Mouse (Mus musculus): ENCODE measurements around the gene Ppp6c. TPM values are rescaled to one million over a fixed set of nuclear protein-coding genes. Genes with fewer than 3 reads are reported as not detected.
A peak's percentile ranks its signal among the peaks of the same experiment; 100 is the strongest.

Ppp6c gene
- polyA plus RNA-seq, 1 experiment: 50.9 TPM

GRCm38 (mm10) chr2:39219034-39219433 is 7.2 kb downstream of the Ppp6c start:
- Histone ChIP-seq H3K27me3 (ENCODE audit: control insufficient read depth, insufficient read depth, low read length) (no peaks in the 10 kb centered on the region), H3K4me1 (ENCODE audit: control insufficient read depth, insufficient read depth, low read length) (peaks cover 5% of the 10 kb centered on the region; the same call in 1 of the 2 replicates), H3K27ac (ENCODE audit: insufficient read depth, low read length) (no peak overlapping the region), H3K4me3 (replicated peaks; ENCODE audit: insufficient read depth, low read depth, low read length) (no peak overlapping the region)
- WGBS: 95% methylated on average over 3 of the region's 3 CpGs
- no peak for TF ChIP-seq CTCF (IDR thresholded peaks at IDR 0.05; ENCODE audit: borderline replicate concordance, insufficient read depth, low read depth, low read length)
- TF ChIP-seq POLR2A (IDR thresholded peaks at IDR 0.05; ENCODE audit: borderline replicate concordance, insufficient read depth, low read length): no peak
- no peak for DNase-seq

- TF ChIP-seq CTCF (IDR thresholded peaks at IDR 0.05; ENCODE audit: borderline replicate concordance, insufficient read depth, low read depth, low read length) (no peak), POLR2A (IDR thresholded peaks at IDR 0.05; ENCODE audit: borderline replicate concordance, insufficient read depth, low read length) (no peak)
- WGBS: 70% methylated on average over 4 of the region's 4 CpGs
- H3K27me3 ChIP-seq (ENCODE audit: control insufficient read depth, insufficient read depth, low read length): no peaks in the 10 kb centered on the region
Measured at GRCm38 (mm10) chr2:39217150-39217549, 9.1 kb downstream of the Ppp6c start.

GRCm38 (mm10) chr2:39210738-39211137 is 15.5 kb downstream of the Ppp6c start:
- Histone ChIP-seq H3K4me3 (replicated peaks; ENCODE audit: insufficient read depth, low read depth, low read length) (no peak overlapping the region), H3K4me1 (ENCODE audit: control insufficient read depth, insufficient read depth, low read length) (0 out of 2 replicates have a peak, but pooled peaks cover 2% of the 10 kb centered on the region), H3K27ac (ENCODE audit: insufficient read depth, low read length) (no peak overlapping the region), H3K27me3 (ENCODE audit: control insufficient read depth, insufficient read depth, low read length) (no peaks in the 10 kb centered on the region)
- no peak for TF ChIP-seq CTCF (IDR thresholded peaks at IDR 0.05; ENCODE audit: borderline replicate concordance, insufficient read depth, low read depth, low read length)
- TF ChIP-seq POLR2A (IDR thresholded peaks at IDR 0.05; ENCODE audit: borderline replicate concordance, insufficient read depth, low read length): no peak
- no peak for DNase-seq
- 94% methylated on average over 4 of the region's 4 CpGs for WGBS

More at GRCm38 (mm10) chr2:39217150-39217549, 9.1 kb downstream of the Ppp6c start:
- no peak for DNase-seq
- Histone ChIP-seq H3K27ac (ENCODE audit: insufficient read depth, low read length) (no peak overlapping the region), H3K4me3 (replicated peaks; ENCODE audit: insufficient read depth, low read depth, low read length) (no peak overlapping the region), H3K4me1 (ENCODE audit: control insufficient read depth, insufficient read depth, low read length) (peaks cover 7% of the 10 kb centered on the region; the same call in 1 of the 2 replicates)

GRCm38 (mm10) chr2:39203359-39203758 is 22.9 kb downstream of the Ppp6c start:
- Histone ChIP-seq H3K27me3 (ENCODE audit: control insufficient read depth, insufficient read depth, low read length) (no peaks in the 10 kb centered on the region), H3K27ac (ENCODE audit: insufficient read depth, low read length) (no peak overlapping the region), H3K4me1 (ENCODE audit: control insufficient read depth, insufficient read depth, low read length) (no peaks in the 10 kb centered on the region), H3K4me3 (replicated peaks; ENCODE audit: insufficient read depth, low read depth, low read length) (no peak overlapping the region)
- 91% methylated on average over 2 of the region's 2 CpGs for WGBS
- DNase-seq: no peak
- TF ChIP-seq POLR2A (IDR thresholded peaks at IDR 0.05; ENCODE audit: borderline replicate concordance, insufficient read depth, low read length) (no peak), CTCF (IDR thresholded peaks at IDR 0.05; ENCODE audit: borderline replicate concordance, insufficient read depth, low read depth, low read length) (no peak)

- H3K27ac ChIP-seq (ENCODE audit: insufficient read depth, low read length): no peak overlapping the region
- WGBS: 96% methylated on average over 2 of the region's 2 CpGs
- no peaks in the 10 kb centered on the region for H3K27me3 ChIP-seq (ENCODE audit: control insufficient read depth, insufficient read depth, low read length)
- DNase-seq: no peak
- H3K4me1 ChIP-seq (ENCODE audit: control insufficient read depth, insufficient read depth, low read length): no peaks in the 10 kb centered on the region
- TF ChIP-seq CTCF (IDR thresholded peaks at IDR 0.05; ENCODE audit: borderline replicate concordance, insufficient read depth, low read depth, low read length) (no peak), POLR2A (IDR thresholded peaks at IDR 0.05; ENCODE audit: borderline replicate concordance, insufficient read depth, low read length) (no peak)
- no peak overlapping the region for H3K4me3 ChIP-seq (replicated peaks; ENCODE audit: insufficient read depth, low read depth, low read length)
Measured at GRCm38 (mm10) chr2:39194809-39195208, 31.4 kb downstream of the Ppp6c start.

GRCm38 (mm10) chr2:39190561-39191056 is 35.6 kb downstream of the Ppp6c start, which contains the start of gene Scai:
Gene Scai (minus strand): TSS chr2:39190734.
- TF ChIP-seq CTCF (IDR thresholded peaks at IDR 0.05; ENCODE audit: borderline replicate concordance, insufficient read depth, low read depth, low read length) (peak; percentile 82), POLR2A (IDR thresholded peaks at IDR 0.05; ENCODE audit: borderline replicate concordance, insufficient read depth, low read length) (peak; percentile 71; the same call in 1 of the 2 replicates)
- H3K27me3 ChIP-seq (ENCODE audit: control insufficient read depth, insufficient read depth, low read length): no peaks in the 10 kb centered on the region
- WGBS: under 1% methylated on average over 41 of the region's 41 CpGs
- peak; percentile 99 to 100 for DNase-seq
- peaks cover 4% of the 10 kb centered on the region; the same call in 1 of the 2 replicates for H3K4me1 ChIP-seq (ENCODE audit: control insufficient read depth, insufficient read depth, low read length)
- peak within 1 kb of the TSS; percentile 52 for H3K27ac ChIP-seq (ENCODE audit: insufficient read depth, low read length)
- peak within 1 kb of the TSS; percentile 98 for H3K4me3 ChIP-seq (replicated peaks; ENCODE audit: insufficient read depth, low read depth, low read length)

- peak overlapping the region; percentile 98 for H3K4me3 ChIP-seq (replicated peaks; ENCODE audit: insufficient read depth, low read depth, low read length)
- peaks cover 4% of the 10 kb centered on the region; the same call in 1 of the 2 replicates for H3K4me1 ChIP-seq (ENCODE audit: control insufficient read depth, insufficient read depth, low read length)
- H3K27me3 ChIP-seq (ENCODE audit: control insufficient read depth, insufficient read depth, low read length): no peaks in the 10 kb centered on the region
- under 1% methylated on average over 39 of the region's 39 CpGs for WGBS
- no peak for TF ChIP-seq CTCF (IDR thresholded peaks at IDR 0.05; ENCODE audit: borderline replicate concordance, insufficient read depth, low read depth, low read length)
- no peak for TF ChIP-seq POLR2A (IDR thresholded peaks at IDR 0.05; ENCODE audit: borderline replicate concordance, insufficient read depth, low read length)
- no peak for DNase-seq
- peak overlapping the region; percentile 52 for H3K27ac ChIP-seq (ENCODE audit: insufficient read depth, low read length)
Measured at GRCm38 (mm10) chr2:39189961-39190560, 36.2 kb downstream of the Ppp6c start.

- TF ChIP-seq POLR2A (IDR thresholded peaks at IDR 0.05; ENCODE audit: borderline replicate concordance, insufficient read depth, low read length): no peak
- TF ChIP-seq CTCF (IDR thresholded peaks at IDR 0.05; ENCODE audit: borderline replicate concordance, insufficient read depth, low read depth, low read length): no peak
- DNase-seq: no peak
- Histone ChIP-seq H3K4me3 (replicated peaks; ENCODE audit: insufficient read depth, low read depth, low read length) (no peak overlapping the region), H3K27me3 (ENCODE audit: control insufficient read depth, insufficient read depth, low read length) (no peaks in the 10 kb centered on the region), H3K4me1 (ENCODE audit: control insufficient read depth, insufficient read depth, low read length) (peaks cover 4% of the 10 kb centered on the region; the same call in 1 of the 2 replicates), H3K27ac (ENCODE audit: insufficient read depth, low read length) (no peak overlapping the region)
- 68% methylated on average over 3 of the region's 3 CpGs for WGBS
Measured at GRCm38 (mm10) chr2:39185942-39186341, 40.3 kb downstream of the Ppp6c start.
